Comparison of ENCODE assay signal across 18 mouse cellular contexts in genomic region chr7:142388740-142389139, GRCm38 (mm10). TPM values are rescaled to one million over a fixed set of nuclear protein-coding genes. Genes with fewer than 3 reads are reported as not detected.
DNase-seq lines count a peak whose midpoint lies in the region; ATAC-seq and TF ChIP-seq lines count a peak whose summit lies in the region.
"Had no signal": no experiment of that assay in that cellular context is flagged by ENCODE, and none has a peak within 500 bp of the region (broad histone marks: within the 10 kb centered on the region; RNA-seq: fewer than 3 reads in every experiment).

No protein-coding gene starts in this region.

- DNase-seq in cerebellum, adult 11-12 months = peak; percentile 36
- DNase-seq in cerebellum, postnatal 14 days = no peak
- no peak for DNase-seq in heart, postnatal 25 days (ENCODE audit: low spot score)
- no peak for DNase-seq in midbrain, postnatal 0 days (ENCODE audit: low spot score)
- DNase-seq in midbrain, embryonic 11.5 days (ENCODE audit: low spot score, missing footprints) = no peak
- no peak for DNase-seq in c-Kit-positive CD71-positive TER-119-positive erythroid progenitor cells, embryonic 14.5 days (ENCODE audit: low spot score)
- DNase-seq in left cerebral cortex, adult 18-20 months (ENCODE audit: low spot score in 2 of 2) = no peak
- DNase-seq: adrenal gland, postnatal 25 days; thymus, postnatal 14 days had no signal

- H3K9me3 ChIP-seq in heart, embryonic 13.5 days = no peaks in the 10 kb centered on the region
- H3K9me3 ChIP-seq in midbrain, postnatal 0 days (ENCODE audit: low read length) = no peaks in the 10 kb centered on the region
- H3K9me3 ChIP-seq in midbrain, embryonic 11.5 days (ENCODE audit: control insufficient read depth, low read length) = no peaks in the 10 kb centered on the region
- H3K9me3 ChIP-seq: forebrain, embryonic 12.5 days; hindbrain, embryonic 12.5 days; neural tube, embryonic 15.5 days had no signal

- ATAC-seq in heart, embryonic 13.5 days (ENCODE audit: extremely low read depth, insufficient number of reproducible peaks, low FRiP score, low TSS enrichment) = no peak
- ATAC-seq in midbrain, postnatal 0 days (ENCODE audit: low FRiP score) = no peak
- ATAC-seq in midbrain, embryonic 11.5 days (ENCODE audit: low FRiP score) = no peak

- no peak overlapping the region for H3K4me3 ChIP-seq in heart, embryonic 13.5 days
- no peak overlapping the region for H3K4me3 ChIP-seq in midbrain, postnatal 0 days (ENCODE audit: low read depth, low read length)
- H3K4me3 ChIP-seq in midbrain, embryonic 11.5 days (ENCODE audit: low read depth, low read length) = no peak overlapping the region

- intact Hi-C loops in heart, postnatal 25 days (cut with DNase I) = loop anchor here (5.0 kb wide), 1 partner anchor 39 kb away; no protein-coding TSS in a partner anchor

- H3K36me3 ChIP-seq in heart, embryonic 13.5 days = peaks cover 19% of the 10 kb centered on the region
- H3K36me3 ChIP-seq in midbrain, postnatal 0 days (ENCODE audit: insufficient read depth, low read length) = peaks cover 11% of the 10 kb centered on the region
- 0 out of 2 replicates have a peak, but pooled peaks cover 3% of the 10 kb centered on the region for H3K36me3 ChIP-seq in midbrain, embryonic 11.5 days (ENCODE audit: control insufficient read depth, insufficient read depth, low read length)

- H3K4me2 ChIP-seq in heart, embryonic 13.5 days = 0 out of 2 replicates have a peak overlapping the region, but pooled peaks have one; percentile 97
- H3K4me2 ChIP-seq in midbrain, postnatal 0 days (ENCODE audit: low read depth, low read length, poor library complexity, severe bottlenecking) = no peak overlapping the region
- no peak overlapping the region for H3K4me2 ChIP-seq in midbrain, embryonic 11.5 days

- 95% methylated on average over 2 of the region's 2 CpGs for WGBS in heart, embryonic 13.5 days
- 98% methylated on average over 2 of the region's 2 CpGs for WGBS in midbrain, postnatal 0 days
- 100% methylated on average over 2 of the region's 2 CpGs for WGBS in midbrain, embryonic 11.5 days

- no peak for TF ChIP-seq CTCF in midbrain, postnatal 0 days (IDR thresholded peaks at IDR 0.05)

- no peak overlapping the region for H3K9ac ChIP-seq in heart, embryonic 13.5 days
- no peak overlapping the region for H3K9ac ChIP-seq in midbrain, postnatal 0 days (replicated peaks; ENCODE audit: low read length, poor library complexity, severe bottlenecking)
- H3K9ac ChIP-seq in midbrain, embryonic 11.5 days (ENCODE audit: low read length) = no peak overlapping the region
- H3K9ac ChIP-seq: forebrain, embryonic 12.5 days; hindbrain, embryonic 12.5 days had no signal

- H3K4me1 ChIP-seq in heart, embryonic 13.5 days = peaks cover 37% of the 10 kb centered on the region
- H3K4me1 ChIP-seq in midbrain, postnatal 0 days (ENCODE audit: insufficient read depth, low read length) = peaks cover 12% of the 10 kb centered on the region
- H3K4me1 ChIP-seq in midbrain, embryonic 11.5 days (ENCODE audit: control insufficient read depth, insufficient read depth, low read length) = peaks cover 8% of the 10 kb centered on the region

- H3K27me3 ChIP-seq in heart, embryonic 13.5 days (replicated peaks) = no peaks in the 10 kb centered on the region
- no peaks in the 10 kb centered on the region for H3K27me3 ChIP-seq in midbrain, postnatal 0 days (ENCODE audit: insufficient read depth, low read length)
- no peaks in the 10 kb centered on the region for H3K27me3 ChIP-seq in midbrain, embryonic 11.5 days (ENCODE audit: control insufficient read depth, insufficient read depth, low read length)
- H3K27me3 ChIP-seq: CH12.LX; neural tube, embryonic 15.5 days had no signal

- H3K27ac ChIP-seq in heart, embryonic 13.5 days (replicated peaks) = peak overlapping the region; percentile 92
- H3K27ac ChIP-seq in midbrain, postnatal 0 days (ENCODE audit: low read depth, low read length) = 0 out of 2 replicates have a peak overlapping the region, but pooled peaks have one; percentile 62
- H3K27ac ChIP-seq in midbrain, embryonic 11.5 days (ENCODE audit: low read depth, low read length) = no peak overlapping the region
- H3K27ac ChIP-seq: hindbrain, embryonic 12.5 days had no signal

RNA-seq across cellular contexts. Expression of gene Ctsd, which starts 0.9 kb away (rescaled TPM):
- polyA plus RNA-seq in heart, embryonic 13.5 days (2015; fragmentation: Nextera tagmentation; extraction: Ambion mirVana) = 443 and 485 TPM in 2 replicates
- 100 to 1,000 TPM; 692 to 727 TPM for total RNA-seq in heart, postnatal 25 days (2021)
- total RNA-seq in midbrain, postnatal 0 days (2014; rRNA removed) = 520 and 652 TPM in 2 replicates
- polyA plus RNA-seq in midbrain, postnatal 0 days (2015; fragmentation: Nextera tagmentation; extraction: Ambion mirVana) = 320 and 345 TPM in 2 replicates
- 166 and 169 TPM in 2 replicates for polyA plus RNA-seq in midbrain, embryonic 11.5 days (2014; fragmentation: Nextera tagmentation; extraction: Ambion mirVana)
- 100 to 1,000 TPM; 307 to 342 TPM for total RNA-seq in left cerebral cortex, adult 18-20 months (2021)

RNA-seq across cellular contexts. Expression of gene Gm49369, which starts 6.3 kb away (rescaled TPM):
- polyA plus RNA-seq in heart, embryonic 13.5 days (2015; fragmentation: Nextera tagmentation; extraction: Ambion mirVana) = 2.3 TPM in 1 of 2 replicates, not detected in the other
- 1 to 10 TPM; 3.0 to 4.1 TPM for total RNA-seq in heart, postnatal 25 days (2021)
- total RNA-seq in midbrain, postnatal 0 days (2014; rRNA removed) = 3.3 TPM in 1 of 2 replicates, not detected in the other
- not detected in 2 replicates for polyA plus RNA-seq in midbrain, postnatal 0 days (2015; fragmentation: Nextera tagmentation; extraction: Ambion mirVana)
- polyA plus RNA-seq in midbrain, embryonic 11.5 days (2014; fragmentation: Nextera tagmentation; extraction: Ambion mirVana) = 0.79 and 0.93 TPM in 2 replicates
- total RNA-seq in left cerebral cortex, adult 18-20 months (2021) = 1 to 10 TPM in 1 of 2 experiments, not detected in 1; 6.0 TPM
- polyA plus RNA-seq: hindbrain, embryonic 12.5 days; neural tube, embryonic 15.5 days had no signal

RNA-seq across cellular contexts. Expression of gene Ifitm10, which starts 15.2 kb away (rescaled TPM):
- polyA plus RNA-seq in heart, embryonic 13.5 days (2015; fragmentation: Nextera tagmentation; extraction: Ambion mirVana) = 6.5 and 7.5 TPM in 2 replicates
- 1 to 10 TPM; 1.8 to 2.0 TPM for total RNA-seq in heart, postnatal 25 days (2021)
- 16.4 and 21.8 TPM in 2 replicates for total RNA-seq in midbrain, postnatal 0 days (2014; rRNA removed)
- polyA plus RNA-seq in midbrain, postnatal 0 days (2015; fragmentation: Nextera tagmentation; extraction: Ambion mirVana) = 20.8 and 23.5 TPM in 2 replicates
- 0.18 and 0.40 TPM in 2 replicates for polyA plus RNA-seq in midbrain, embryonic 11.5 days (2014; fragmentation: Nextera tagmentation; extraction: Ambion mirVana)
- total RNA-seq in left cerebral cortex, adult 18-20 months (2021) = 10 to 100 TPM; 35.2 to 38.2 TPM
- total RNA-seq: CH12.LX; common myeloid progenitor, adult 5-6 weeks; megakaryocyte progenitor cell, adult 5-6 weeks had no signal

RNA-seq across cellular contexts. Expression of gene Syt8, which starts 45.9 kb away (rescaled TPM):
- polyA plus RNA-seq in heart, embryonic 13.5 days (2015; fragmentation: Nextera tagmentation; extraction: Ambion mirVana) = 0.19 and 0.41 TPM in 2 replicates
- not detected for total RNA-seq in heart, postnatal 25 days (2021)
- not detected in 2 replicates for total RNA-seq in midbrain, postnatal 0 days (2014; rRNA removed)
- polyA plus RNA-seq in midbrain, postnatal 0 days (2015; fragmentation: Nextera tagmentation; extraction: Ambion mirVana) = not detected in 2 replicates
- not detected in 2 replicates for polyA plus RNA-seq in midbrain, embryonic 11.5 days (2014; fragmentation: Nextera tagmentation; extraction: Ambion mirVana)
- total RNA-seq in left cerebral cortex, adult 18-20 months (2021) = not detected
- total RNA-seq: adrenal gland, postnatal 25 days; CH12.LX; common myeloid progenitor, adult 5-6 weeks; granulocyte monocyte progenitor cell, adult 5-6 weeks; liver, adult 2 months; megakaryocyte progenitor cell, adult 5-6 weeks had no signal
- polyA plus RNA-seq: forebrain, embryonic 12.5 days; liver, adult 2 months had no signal

RNA-seq across cellular contexts. Expression of gene Tnni2, which starts 52.9 kb away (rescaled TPM):
- 34.8 and 41.9 TPM in 2 replicates for polyA plus RNA-seq in heart, embryonic 13.5 days (2015; fragmentation: Nextera tagmentation; extraction: Ambion mirVana)
- total RNA-seq in heart, postnatal 25 days (2021) = 1 to 10 TPM; 4.4 to 7.1 TPM
- not detected in 2 replicates for total RNA-seq in midbrain, postnatal 0 days (2014; rRNA removed)
- 0.46 and 0.56 TPM in 2 replicates for polyA plus RNA-seq in midbrain, postnatal 0 days (2015; fragmentation: Nextera tagmentation; extraction: Ambion mirVana)
- polyA plus RNA-seq in midbrain, embryonic 11.5 days (2014; fragmentation: Nextera tagmentation; extraction: Ambion mirVana) = 0.47 and 0.96 TPM in 2 replicates
- under 1 TPM in 1 of 2 experiments, not detected in 1; 0.44 TPM for total RNA-seq in left cerebral cortex, adult 18-20 months (2021)
- total RNA-seq: adrenal gland, postnatal 25 days had no signal
- polyA plus RNA-seq: liver, adult 2 months had no signal
